Mouse (Mus musculus) embryo, embryonic 10.5 days (tissue): ENCODE measurements around the gene Eif4ebp2.

Experiments
- DNase-seq: peaks from one replicate; pipeline ENCODE4 v3.0.0-alpha.2; 2015; ENCODE audit warnings: low spot score

The Eif4ebp2 gene

GRCm38 (mm10) chr10:61452645-61453044 lies at the start of gene Eif4ebp2:
Gene Eif4ebp2, minus strand, starts transcription at chr10:61452661.
- DNase-seq, result peak; percentile 99

GRCm38 (mm10) chr10:61500756-61501155 lies 48.3 kb upstream of the Eif4ebp2 start:
- DNase-seq, result no peak

- DNase-seq, result no peak
These were observed 47.3 kb upstream of the Eif4ebp2 start for GRCm38 (mm10) chr10:61499505-61500466.

GRCm38 (mm10) chr10:61496231-61496630 lies 43.8 kb upstream of the Eif4ebp2 start:
- DNase-seq, result no peak

GRCm38 (mm10) chr10:61495461-61495860 lies 43.0 kb upstream of the Eif4ebp2 start:
- peak; percentile 24 for DNase-seq

GRCm38 (mm10) chr10:61492040-61492439 lies 39.6 kb upstream of the Eif4ebp2 start:
- DNase-seq, result peak; percentile 92

GRCm38 (mm10) chr10:61491573-61491972 lies 39.1 kb upstream of the Eif4ebp2 start:
- DNase-seq, result no peak

GRCm38 (mm10) chr10:61488522-61489110 lies 36.2 kb upstream of the Eif4ebp2 start:
- no peak for DNase-seq

- DNase-seq, result no peak
These were observed 34.3 kb upstream of the Eif4ebp2 start for GRCm38 (mm10) chr10:61486551-61487339.

GRCm38 (mm10) chr10:61484801-61485200 lies 32.3 kb upstream of the Eif4ebp2 start:
- no peak for DNase-seq

GRCm38 (mm10) chr10:61482771-61483170 lies 30.3 kb upstream of the Eif4ebp2 start:
- no peak for DNase-seq

GRCm38 (mm10) chr10:61480488-61480887 lies 28.0 kb upstream of the Eif4ebp2 start:
- DNase-seq, result no peak

- no peak for DNase-seq
These were observed 27.5 kb upstream of the Eif4ebp2 start for GRCm38 (mm10) chr10:61479927-61480326.

- no peak for DNase-seq
These were observed 27.0 kb upstream of the Eif4ebp2 start for GRCm38 (mm10) chr10:61479461-61479860.

GRCm38 (mm10) chr10:61476440-61477165 lies 24.1 kb upstream of the Eif4ebp2 start:
- peak; percentile 37 for DNase-seq

GRCm38 (mm10) chr10:61475594-61476439 lies 23.4 kb upstream of the Eif4ebp2 start, which contains the start of gene Lrrc20:
Gene Lrrc20, plus strand, starts transcription at chr10:61475801.
- DNase-seq, result peak; percentile 98

GRCm38 (mm10) chr10:61474344-61474743 lies 21.9 kb upstream of the Eif4ebp2 start:
- DNase-seq, result no peak

GRCm38 (mm10) chr10:61473640-61474039 lies 21.2 kb upstream of the Eif4ebp2 start:
- no peak for DNase-seq

GRCm38 (mm10) chr10:61468900-61469299 lies 16.4 kb upstream of the Eif4ebp2 start:
- no peak for DNase-seq

- peak; percentile 84 for DNase-seq
These were observed 14.4 kb upstream of the Eif4ebp2 start for GRCm38 (mm10) chr10:61466873-61467272.

GRCm38 (mm10) chr10:61466242-61466641 lies 13.8 kb upstream of the Eif4ebp2 start:
- DNase-seq, result peak; percentile 31
